Mouse (Mus musculus) embryonic fibroblast, embryonic 13.5 days (primary cell): ENCODE results near the gene Spaca4.

ENCODE experiments used
- CTCF ChIP-seq: IDR thresholded peaks from 2 replicates; pipeline ENCODE4 v1.5.1; 2011; ENCODE audit warnings: mild to moderate bottlenecking, control low read depth, low read length, moderate library complexity, borderline replicate concordance; ENCODE audit not compliant: insufficient read depth
- POLR2A ChIP-seq: IDR thresholded peaks from 2 replicates; pipeline ENCODE4 v1.6.1; 2011; ENCODE audit warnings: low read depth, mild to moderate bottlenecking, control low read depth, low read length, moderate library complexity

DNA sequence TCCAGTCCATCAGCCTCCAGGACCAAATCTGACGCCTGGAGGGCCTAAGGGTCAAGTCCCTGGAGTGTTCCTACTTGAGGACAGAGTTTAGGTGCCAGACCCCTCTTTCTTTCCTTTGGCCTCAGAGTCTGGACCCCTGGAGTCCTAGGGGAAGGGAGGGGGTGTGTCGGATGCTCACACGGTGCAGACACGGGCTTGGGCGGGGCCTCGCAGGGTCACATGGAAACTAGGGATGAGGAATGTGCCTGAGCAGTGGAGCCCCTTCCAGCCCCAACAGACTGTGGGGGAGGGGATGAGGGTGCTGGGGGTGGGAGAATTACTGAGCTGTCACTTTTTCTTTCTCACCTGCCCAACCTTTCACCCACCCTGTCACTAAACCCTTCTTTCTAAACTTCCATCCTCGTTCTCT lies 19.7 kb downstream of the Spaca4 start:
- TF ChIP-seq CTCF (no peak), POLR2A (peak; percentile 44)
